Mouse (Mus musculus): ENCODE data around the gene Mrps26.
"Not testable (repeated sequence)": the region's sequence is repeated elsewhere in the genome, so short reads cannot be mapped to it uniquely, and the experiment has no call there.

Mrps26 gene

DNA sequence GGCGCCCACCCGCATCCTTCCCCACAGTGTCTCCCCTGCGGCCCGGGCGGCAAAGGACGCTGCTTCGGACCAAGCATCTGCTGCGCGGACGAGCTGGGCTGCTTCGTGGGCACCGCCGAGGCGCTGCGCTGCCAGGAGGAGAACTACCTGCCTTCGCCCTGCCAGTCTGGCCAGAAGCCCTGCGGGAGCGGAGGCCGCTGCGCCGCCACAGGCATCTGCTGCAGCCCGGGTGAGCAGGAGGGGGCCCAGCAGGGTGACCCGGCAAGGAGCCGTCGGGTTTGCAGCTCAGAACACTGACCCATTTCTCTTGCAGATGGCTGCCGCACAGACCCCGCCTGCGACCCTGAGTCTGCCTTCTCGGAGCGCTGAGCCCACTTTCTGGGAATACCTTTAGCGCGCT, 13.0 kb downstream of the Mrps26 start:
- not testable (repeated sequence) for DNase-seq (ENCODE audit: low spot score)

DNA sequence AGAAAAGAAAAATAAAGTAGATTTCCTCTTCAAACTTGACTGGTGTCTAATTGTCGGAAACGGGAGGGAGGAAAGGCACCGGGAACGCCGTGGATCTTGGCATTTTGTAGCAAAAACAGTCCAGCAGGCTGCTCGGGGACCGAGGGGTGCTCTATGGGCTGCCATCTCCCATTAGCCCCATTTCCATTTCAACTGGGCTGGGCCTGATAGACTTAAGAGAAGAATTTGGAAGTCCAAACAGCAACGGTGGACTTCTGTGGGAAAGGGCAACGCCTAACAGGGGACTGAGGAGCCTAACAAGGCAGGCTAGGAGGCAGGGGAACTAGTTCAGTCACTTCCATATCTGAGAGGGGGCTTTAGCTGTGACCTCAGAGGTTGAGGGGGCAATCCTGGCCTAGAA, 13.5 kb downstream of the Mrps26 start:
- DNase-seq (ENCODE audit: low spot score): no peak

GRCm38 (mm10) chr2:130577632-130578031, 14.1 kb downstream of the Mrps26 start:
- no peak for DNase-seq (ENCODE audit: low spot score)

DNA sequence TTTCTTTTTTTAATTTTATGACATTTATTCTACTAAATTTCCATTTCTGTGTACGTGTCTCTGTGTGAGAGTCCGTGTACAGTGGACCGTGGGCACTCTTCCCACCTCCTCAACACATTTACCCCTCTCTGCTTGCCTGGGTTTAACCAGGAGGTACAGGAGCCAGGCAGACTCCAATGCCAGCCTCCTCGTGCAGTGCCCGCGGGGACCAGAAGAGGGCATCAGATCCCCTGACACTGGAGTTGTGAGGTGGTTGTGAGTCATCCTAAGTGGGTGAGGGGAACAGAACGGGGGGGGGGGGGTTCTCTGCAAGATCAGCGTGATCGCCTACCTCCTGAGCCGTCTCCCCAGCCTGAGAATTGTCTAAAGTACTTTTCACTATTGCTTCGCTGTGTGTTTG, 14.6 kb downstream of the Mrps26 start:
- DNase-seq (ENCODE audit: low spot score): no peak

GRCm38 (mm10) chr2:130579791-130580190, 16.2 kb downstream of the Mrps26 start:
- no peak for DNase-seq (ENCODE audit: low spot score)

DNA sequence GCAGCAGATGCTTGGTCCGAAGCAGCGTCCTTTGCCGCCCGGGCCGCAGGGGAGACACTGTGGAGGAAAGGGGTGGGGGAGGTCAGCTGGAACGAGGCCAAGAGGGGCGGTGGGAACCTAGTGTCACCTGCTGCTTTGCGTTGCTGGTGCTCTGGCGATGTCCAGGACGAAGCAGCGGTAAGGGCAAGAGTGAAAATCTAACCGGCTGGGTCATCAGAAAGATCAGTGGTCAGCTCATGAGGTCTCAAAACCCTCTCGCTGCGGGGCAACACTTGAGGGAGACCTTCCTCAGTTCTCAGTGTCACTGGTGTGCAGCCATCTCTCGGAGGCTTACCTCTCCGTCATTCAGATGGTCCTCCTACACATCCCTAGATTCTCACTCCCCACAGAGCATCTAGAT, 17.7 kb downstream of the Mrps26 start:
- DNase-seq (ENCODE audit: low spot score): no peak

DNA sequence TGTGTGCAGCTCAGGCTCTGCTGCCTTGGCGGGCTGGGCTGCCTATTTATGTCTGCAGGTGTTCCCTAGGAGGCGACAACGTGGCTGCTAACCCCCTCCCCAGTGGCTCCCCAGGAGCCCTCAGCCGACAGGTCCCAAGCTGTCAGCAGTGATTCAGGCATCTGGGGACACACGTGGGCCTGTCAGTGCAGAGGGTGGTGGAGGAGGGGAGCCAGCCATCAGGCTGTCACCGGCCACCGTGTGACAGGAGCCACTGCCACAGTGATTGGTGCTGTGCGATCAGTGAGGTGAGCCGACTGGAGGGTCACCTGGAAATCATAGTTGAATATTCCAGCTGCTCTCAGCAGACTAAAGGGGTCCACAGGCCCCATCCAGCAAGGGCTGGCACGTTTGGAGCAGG, 19.0 kb downstream of the Mrps26 start, which contains the start of gene Avp:
TSS of gene Avp (minus strand) at position 3 of the 400 bp plus-strand sequence.
- DNase-seq (ENCODE audit: low spot score): no peak

DNA sequence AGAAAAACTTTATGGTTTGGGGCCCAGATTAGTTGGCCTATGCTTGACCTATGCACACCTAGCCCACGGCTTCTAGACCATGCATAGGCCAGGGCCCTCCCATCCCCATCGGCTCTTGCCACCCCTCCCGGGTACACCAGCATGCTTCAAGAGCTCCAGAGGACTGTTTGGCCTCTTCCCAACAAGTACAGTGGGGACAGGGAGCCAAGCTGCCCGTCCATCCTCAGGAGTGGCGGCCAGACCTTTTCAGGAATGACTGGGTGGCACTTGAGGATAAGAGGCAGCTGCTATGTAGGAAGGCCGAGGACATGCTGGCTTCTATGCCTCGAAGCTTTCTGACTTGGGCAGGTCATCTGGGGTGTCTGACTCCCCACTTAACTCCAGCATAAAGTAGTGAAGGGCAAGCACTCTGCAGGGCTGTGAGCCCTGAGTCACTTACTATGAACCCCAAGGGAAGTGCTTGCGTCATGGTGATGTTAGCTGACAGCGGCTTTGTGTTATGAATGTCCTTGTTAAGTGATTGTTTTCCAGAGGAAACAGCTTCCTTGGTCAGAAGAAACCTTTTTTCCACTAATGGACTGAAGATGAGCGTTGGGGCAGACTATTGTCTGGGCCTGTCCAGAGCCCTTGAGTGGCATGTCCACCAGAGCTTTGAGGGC, 20.5 kb downstream of the Mrps26 start:
- DNase-seq (ENCODE audit: low spot score): no peak

GRCm38 (mm10) chr2:130586016-130586415, 22.5 kb downstream of the Mrps26 start:
- DNase-seq (ENCODE audit: low spot score): no peak

- DNase-seq (ENCODE audit: low spot score): no peak
Observed at GRCm38 (mm10) chr2:130588373-130588772, 24.8 kb downstream of the Mrps26 start.

DNA sequence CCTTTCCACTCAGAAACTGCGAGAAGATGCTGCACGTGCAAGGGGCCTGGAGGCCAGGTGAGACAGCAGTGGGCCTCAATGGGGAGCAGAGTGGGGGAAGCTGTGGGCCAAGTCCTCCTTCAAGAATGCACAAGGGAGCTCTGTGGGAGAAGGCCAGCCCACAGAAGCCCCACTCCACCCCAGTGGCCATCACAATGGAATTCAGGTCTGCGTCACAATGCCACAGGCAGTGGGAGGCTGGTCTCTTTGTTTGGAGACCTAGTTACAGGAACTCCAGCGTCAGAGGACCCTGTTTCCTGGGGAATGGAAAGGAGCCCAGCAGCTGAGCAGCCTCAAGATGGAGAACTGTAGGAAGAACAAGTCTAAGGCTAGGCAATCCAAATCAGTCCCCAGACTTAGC, 25.6 kb downstream of the Mrps26 start:
- DNase-seq (ENCODE audit: low spot score): no peak

- no peak for DNase-seq (ENCODE audit: low spot score)
Observed at GRCm38 (mm10) chr2:130589761-130590160, 26.2 kb downstream of the Mrps26 start.

DNA sequence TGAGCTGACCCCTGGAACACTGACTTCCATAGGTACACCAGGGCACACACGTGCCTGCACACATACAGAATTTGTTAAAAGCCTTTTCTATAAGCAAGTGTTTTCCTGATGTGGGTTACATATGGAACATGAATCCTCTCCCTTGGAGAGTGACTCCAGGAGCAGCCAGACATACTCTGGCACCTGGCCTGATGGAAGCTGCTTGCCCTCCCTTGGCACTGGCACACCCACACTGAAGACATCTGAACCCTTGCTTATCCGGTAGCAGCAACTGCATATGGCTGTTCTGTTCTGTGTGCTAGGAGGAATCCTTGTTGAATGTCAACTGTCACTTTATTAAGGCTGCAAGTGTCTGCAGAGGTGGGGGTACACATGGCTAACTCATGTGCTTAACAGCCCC, 27.5 kb downstream of the Mrps26 start:
- DNase-seq (ENCODE audit: low spot score): no peak

DNA sequence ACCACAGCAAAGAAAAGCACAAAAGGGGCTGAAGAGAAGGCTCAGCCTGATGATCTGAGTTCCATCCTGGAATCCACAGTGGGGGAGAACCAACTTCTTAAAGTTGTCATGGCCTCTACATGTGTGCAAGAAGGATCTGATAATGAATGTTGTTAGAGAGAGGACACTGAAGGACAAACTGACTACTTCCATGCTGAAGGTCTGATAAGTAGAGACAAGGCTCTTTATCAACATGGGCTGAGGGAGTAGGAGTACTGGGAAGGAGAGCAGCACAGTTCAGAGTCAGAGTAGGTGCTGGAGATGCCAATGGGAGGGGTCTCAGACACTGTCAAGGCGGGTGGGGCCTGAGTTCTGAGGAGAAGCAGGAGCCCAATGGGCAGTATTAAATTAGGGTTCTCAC, 32.1 kb downstream of the Mrps26 start:
- no peak for DNase-seq (ENCODE audit: low spot score)

DNA sequence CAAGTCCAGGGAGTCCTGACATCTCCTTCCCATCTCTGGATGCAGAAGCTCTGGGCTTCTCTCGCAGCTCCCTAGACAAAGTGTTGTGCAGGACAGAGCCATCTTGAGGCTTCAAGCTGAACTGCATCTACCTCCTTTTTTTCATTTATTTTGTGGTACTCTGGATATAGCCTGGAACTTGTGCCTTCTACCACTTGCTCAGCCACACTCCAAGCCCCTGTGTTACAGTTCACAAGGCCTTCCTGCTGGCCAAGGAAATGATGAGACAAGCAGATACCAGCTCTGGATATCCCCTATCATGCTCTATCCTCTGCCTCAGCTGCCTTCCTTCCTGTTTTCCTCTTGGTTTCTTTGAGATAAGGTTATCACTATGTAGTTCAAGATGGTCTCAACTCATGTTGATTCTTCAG, 34.1 kb downstream of the Mrps26 start:
- no peak for DNase-seq (ENCODE audit: low spot score)

DNA sequence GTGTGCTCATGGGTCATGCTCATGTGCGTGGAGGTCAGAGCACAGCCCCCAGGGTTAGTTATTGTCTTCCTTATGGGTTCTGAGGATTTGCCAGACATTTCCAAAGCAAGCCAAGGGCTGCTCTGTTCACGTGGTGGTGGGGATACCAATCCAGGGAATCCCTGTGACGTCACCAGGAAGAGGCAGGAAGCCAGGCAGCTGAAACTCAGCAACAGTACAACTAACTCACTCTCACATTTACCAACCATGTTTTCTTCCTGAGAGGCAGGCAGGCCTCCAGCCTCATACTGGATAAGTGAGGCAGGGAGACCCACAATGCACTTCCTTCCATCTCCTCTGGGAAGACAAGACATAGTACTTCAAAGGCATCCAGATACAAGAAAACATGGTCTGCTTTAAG, 34.9 kb downstream of the Mrps26 start:
- DNase-seq (ENCODE audit: low spot score): no peak

GRCm38 (mm10) chr2:130602195-130602594, 38.7 kb downstream of the Mrps26 start:
- DNase-seq (ENCODE audit: low spot score): no peak

DNA sequence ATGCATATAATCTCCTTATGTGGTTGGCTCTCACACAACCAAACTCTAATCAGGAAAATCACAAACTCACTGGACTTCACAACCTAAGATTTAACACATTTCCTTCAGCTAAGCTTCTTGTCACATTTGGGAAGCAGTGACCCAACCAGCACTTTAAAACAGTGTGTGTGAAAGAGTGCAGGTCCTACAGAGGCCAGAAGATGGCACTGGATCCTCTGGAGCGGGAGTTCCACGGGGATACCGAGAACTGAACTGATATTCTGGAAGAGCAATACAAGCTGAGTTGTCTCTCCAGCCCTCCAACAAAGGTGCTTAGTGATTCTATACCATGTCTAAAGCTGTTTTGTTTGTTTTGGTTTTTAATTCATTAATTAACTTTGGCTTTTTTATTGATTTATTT, 49.5 kb downstream of the Mrps26 start:
- DNase-seq (ENCODE audit: low spot score): no peak
